Mouse (Mus musculus) ES-E14 (cell line): Measurements from ENCODE around the gene Msantd2.

Source experiments
- CHD2 ChIP-seq: IDR thresholded peaks from 2 replicates; pipeline ENCODE4 v1.6.1; 2014; ENCODE audit warnings: mild to moderate bottlenecking, low read depth, low read length, inconsistent platforms
- HCFC1 ChIP-seq: IDR thresholded peaks from 2 replicates; pipeline ENCODE4 v1.6.1; 2012; ENCODE audit warnings: low read length, inconsistent platforms, borderline replicate concordance; ENCODE audit not compliant: insufficient read depth
- MAFK ChIP-seq: IDR thresholded peaks from 2 replicates; pipeline ENCODE4 v1.6.1; 2014; ENCODE audit warnings: mild to moderate bottlenecking, low read depth, low read length, inconsistent platforms; ENCODE audit not compliant: insufficient read depth
- ZC3H11A ChIP-seq: IDR thresholded peaks from 2 replicates; pipeline ENCODE4 v1.6.1; 2012; ENCODE audit warnings: low read depth, mild to moderate bottlenecking, inconsistent platforms, low read length, borderline replicate concordance

DNA sequence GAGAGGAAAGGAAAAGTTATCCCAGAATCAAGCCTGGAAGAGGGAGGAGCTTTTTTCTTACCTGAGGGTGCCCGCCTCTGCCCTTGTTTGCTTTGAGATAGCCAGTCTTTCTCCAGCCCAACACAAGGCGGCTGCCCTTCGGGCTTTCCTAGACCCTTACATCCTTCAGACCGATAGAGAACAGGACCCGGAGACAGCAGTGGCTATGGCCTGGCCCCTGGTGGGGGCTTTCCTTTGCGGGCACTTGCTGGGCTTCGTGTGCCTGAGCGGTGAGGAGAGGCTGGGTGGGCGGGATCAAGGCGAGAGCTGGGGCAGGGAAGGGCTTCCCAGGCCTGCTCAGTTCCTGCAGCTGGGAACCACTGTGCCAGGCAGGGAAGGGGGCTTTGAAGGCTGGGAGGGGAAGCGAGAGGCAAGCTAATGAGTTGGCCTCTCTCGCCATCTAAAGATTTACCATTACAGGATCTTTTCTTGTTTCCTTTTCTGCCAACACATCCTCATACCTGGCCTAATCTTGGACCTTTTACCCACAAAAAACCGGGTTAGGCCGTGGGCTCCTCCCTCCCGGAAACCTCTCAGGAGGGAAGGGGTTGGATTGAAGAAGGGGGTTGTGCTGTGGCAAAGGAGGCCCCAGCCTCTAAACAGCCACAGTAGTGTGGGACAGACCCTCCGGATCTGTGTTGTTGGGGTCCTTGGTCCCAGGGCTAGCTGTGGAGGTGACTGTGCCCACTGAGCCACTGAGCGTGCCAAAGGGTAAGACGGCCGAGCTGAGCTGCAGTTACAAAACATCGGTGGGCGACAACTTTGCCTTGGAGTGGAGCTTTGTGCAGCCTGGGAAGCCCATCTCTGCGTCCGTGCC is 50.3 kb downstream of the Msantd2 start, which contains the start of gene Vsig2:
- TF ChIP-seq ZC3H11A (no peak), CHD2 (no peak), HCFC1 (no peak), MAFK (no peak)
